Mouse (Mus musculus) heart, adult 2 months (tissue): ENCODE results near the gene Pdx1.

Source experiments
- EP300 ChIP-seq: fragments of 200-500 bp; IDR thresholded peaks from 2 replicates; pipeline ENCODE4 v1.6.1; 2011; ENCODE audit warnings: low read depth, low read length, control low read depth; ENCODE audit not compliant: insufficient read depth
- POLR2A ChIP-seq: fragments of 200-500 bp; IDR thresholded peaks from 2 replicates; pipeline ENCODE4 v1.6.1; 2011; ENCODE audit warnings: mild to moderate bottlenecking, low read depth, low read length, control low read depth; ENCODE audit not compliant: insufficient read depth

DNA sequence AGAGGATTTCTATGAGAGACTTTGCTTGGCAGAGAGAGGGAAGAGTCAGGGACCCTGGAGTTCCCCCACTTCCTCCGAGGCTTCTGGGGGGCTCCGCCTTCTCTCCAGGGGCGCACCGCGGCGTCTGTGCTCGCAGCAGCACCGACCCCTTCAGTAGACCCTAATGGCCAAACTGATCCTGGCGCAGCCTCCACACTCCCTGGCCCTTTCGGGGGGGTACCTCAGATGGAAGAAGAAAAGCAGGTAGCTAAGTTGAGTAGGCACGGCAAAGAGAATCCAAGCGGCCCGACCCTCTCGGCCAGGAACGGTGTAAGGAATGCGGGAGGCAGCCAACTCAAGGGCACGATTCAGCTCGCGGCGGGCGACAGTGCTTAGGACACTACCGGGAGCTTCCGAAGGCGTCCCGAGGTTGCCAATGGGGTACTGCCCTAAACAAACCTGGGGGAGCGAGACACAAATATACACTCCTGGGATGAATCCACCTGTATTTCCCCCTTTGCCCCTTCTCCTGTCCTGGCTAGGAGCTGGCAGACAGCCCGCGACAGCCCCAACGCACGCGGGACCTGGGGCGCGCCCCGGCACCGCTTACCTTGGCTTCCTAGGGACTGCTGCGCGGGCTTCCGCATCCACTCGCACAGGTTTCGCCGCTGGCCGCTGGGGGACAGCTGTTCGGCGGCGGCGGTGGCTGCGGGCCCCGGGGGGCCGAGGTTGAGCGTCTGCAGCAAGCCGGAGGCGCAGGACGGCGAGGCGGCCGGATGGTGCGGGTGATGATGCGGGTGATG, 36.3 kb downstream of the Pdx1 start:
- TF ChIP-seq POLR2A: no peak
- TF ChIP-seq EP300: no peak
